Mouse (Mus musculus) MEL (cell line): ENCODE data around the gene Samhd1. TPM values are rescaled to one million over a fixed set of nuclear protein-coding genes. Genes with fewer than 3 reads are reported as not detected.

Experiments
- DNase-seq: peaks from one replicate; pipeline ENCODE4 v3.0.0; 2011; ENCODE audit warnings: low read depth, low spot score
- H3K27ac ChIP-seq: 2 replicates; pipeline ENCODE4 v1.5.1; 2012; ENCODE audit warnings: low read depth, mild to moderate bottlenecking, control low read depth, low read length, moderate library complexity; ENCODE audit not compliant: control insufficient read depth
- H3K27me3 ChIP-seq, 2 experiments: fragments of 150-350 bp in 1 of 2; sonication (generic) in 1 of 2; 2 replicates each; pipeline ENCODE4 v1.6.1; 2012; ENCODE audit warnings: low read length in 2 of 2, mild to moderate bottlenecking in 2 of 2, improper control_type of control experiment in 1 of 2, moderate library complexity in 1 of 2; ENCODE audit not compliant: insufficient read depth in 2 of 2, control insufficient read depth in 1 of 2
- H3K36me3 ChIP-seq, 2 experiments: 2 replicates each; pipeline ENCODE4 v1.6.1; 2012 to 2014; ENCODE audit warnings: low read length in 2 of 2, improper control_type of control experiment in 1 of 2, inconsistent platforms in 1 of 2, mild to moderate bottlenecking in 1 of 2; ENCODE audit not compliant: insufficient read depth in 2 of 2, control insufficient read depth in 1 of 2
- H3K4me1 ChIP-seq, 2 experiments: fragments of 150-350 bp in 1 of 2; sonication (generic) in 1 of 2; 2 replicates each; pipeline ENCODE4 v1.6.1; 2012; ENCODE audit warnings: low read length in 2 of 2, improper control_type of control experiment in 1 of 2, mild to moderate bottlenecking in 1 of 2; ENCODE audit not compliant: insufficient read depth in 2 of 2, control insufficient read depth in 1 of 2
- H3K4me3 ChIP-seq, 2 experiments: fragments of 150-350 bp in 1 of 2; sonication (generic) in 1 of 2; 2 replicates each; pipeline ENCODE4 v1.5.1; 2012; ENCODE audit warnings: low read depth in 2 of 2, low read length in 2 of 2, mild to moderate bottlenecking in 2 of 2, moderate library complexity in 2 of 2, control low read depth in 1 of 2, improper control_type of control experiment in 1 of 2; ENCODE audit not compliant: control insufficient read depth in 1 of 2, insufficient read depth in 1 of 2
- H3K79me2 ChIP-seq: 2 replicates; pipeline ENCODE4 v1.6.1; 2012; ENCODE audit warnings: mild to moderate bottlenecking, low read length, moderate library complexity; ENCODE audit not compliant: control insufficient read depth, poor library complexity, insufficient read depth
- H3K9ac ChIP-seq: 2 replicates; pipeline ENCODE4 v1.6.1; 2012; ENCODE audit warnings: low read depth, mild to moderate bottlenecking, control low read depth, low read length, moderate library complexity; ENCODE audit not compliant: control insufficient read depth, poor library complexity, severe bottlenecking
- H3K9me3 ChIP-seq: fragments of 150-350 bp; sonication (generic); replicated peaks from 2 replicates; pipeline ENCODE4 v1.6.1; 2012; ENCODE audit warnings: mild to moderate bottlenecking, low read length, improper control_type of control experiment, moderate library complexity; ENCODE audit not compliant: insufficient read depth
- BHLHE40 ChIP-seq: IDR thresholded peaks from 2 replicates; pipeline ENCODE4 v1.6.1; 2012; ENCODE audit warnings: low read depth, mild to moderate bottlenecking, inconsistent platforms, low read length, improper control_type of control experiment, borderline replicate concordance
- CHD2 ChIP-seq: IDR thresholded peaks from 2 replicates; pipeline ENCODE4 v1.6.1; 2011; ENCODE audit warnings: low read length, improper control_type of control experiment
- CTCF ChIP-seq, 3 experiments: IDR thresholded peaks in 2 of 3; conservative IDR thresholded peaks in 1 of 3; 2 replicates each; pipeline ENCODE4 v1.5.1; 2011 to 2012; ENCODE audit warnings: low read length in 3 of 3, low read depth in 2 of 3, mild to moderate bottlenecking in 2 of 3, improper control_type of control experiment in 1 of 3, inconsistent platforms in 1 of 3, mixed read lengths in 1 of 3, moderate library complexity in 1 of 3; ENCODE audit not compliant: control insufficient read depth in 1 of 3, insufficient read depth in 1 of 3, poor library complexity in 1 of 3, severe bottlenecking in 1 of 3
- ELF1 ChIP-seq: IDR thresholded peaks from 2 replicates; pipeline ENCODE4 v1.6.1; 2014; ENCODE audit warnings: low read depth, mild to moderate bottlenecking, inconsistent platforms, low read length, improper control_type of control experiment, moderate library complexity
- EP300 ChIP-seq, 2 experiments: IDR thresholded peaks; 2 replicates each; pipeline ENCODE4 v1.6.1; 2011; ENCODE audit warnings: improper control_type of control experiment in 2 of 2, low read length in 2 of 2, low read depth in 1 of 2, mild to moderate bottlenecking in 1 of 2
- GABPA ChIP-seq: IDR thresholded peaks from 2 replicates; pipeline ENCODE4 v1.6.1; 2012; ENCODE audit warnings: low read depth, mild to moderate bottlenecking, inconsistent platforms, low read length, improper control_type of control experiment, moderate library complexity
- JUND ChIP-seq: IDR thresholded peaks from 2 replicates; pipeline ENCODE4 v1.6.1; 2011; ENCODE audit warnings: low read depth, mild to moderate bottlenecking, improper control_type of control experiment, low read length
- KAT2A ChIP-seq: conservative IDR thresholded peaks from 2 replicates; pipeline ENCODE4 v1.6.1; 2012; ENCODE audit warnings: low read depth, low read length, improper control_type of control experiment, inconsistent platforms
- MAFK ChIP-seq: IDR thresholded peaks from 2 replicates; pipeline ENCODE4 v1.6.1; 2011; ENCODE audit warnings: low read depth, mild to moderate bottlenecking, low read length, improper control_type of control experiment, borderline replicate concordance
- MXI1 ChIP-seq: IDR thresholded peaks from 2 replicates; pipeline ENCODE4 v1.6.1; 2011; ENCODE audit warnings: mild to moderate bottlenecking, low read depth, low read length, improper control_type of control experiment
- NRF1 ChIP-seq: IDR thresholded peaks from 2 replicates; pipeline ENCODE4 v1.6.1; 2014; ENCODE audit warnings: low read depth, mild to moderate bottlenecking, inconsistent platforms, low read length, improper control_type of control experiment, moderate library complexity; ENCODE audit not compliant: poor library complexity, insufficient read depth, severe bottlenecking
- POLR2A ChIP-seq, 2 experiments: IDR thresholded peaks; 2 replicates each; pipeline ENCODE4 v1.6.1; 2011 to 2012; ENCODE audit warnings: low read length in 2 of 2, mild to moderate bottlenecking in 2 of 2, control low read depth in 1 of 2, improper control_type of control experiment in 1 of 2, low read depth in 1 of 2, moderate library complexity in 1 of 2; ENCODE audit not compliant: control insufficient read depth in 1 of 2, insufficient read depth in 1 of 2, poor library complexity in 1 of 2
- POLR2AphosphoS5 ChIP-seq: IDR thresholded peaks from 2 replicates; pipeline ENCODE4 v1.6.1; 2012; ENCODE audit warnings: low read depth, borderline replicate concordance, mild to moderate bottlenecking, inconsistent platforms, low read length, moderate library complexity, mixed read lengths
- SIN3A ChIP-seq: IDR thresholded peaks from 2 replicates; pipeline ENCODE4 v1.6.1; 2012; ENCODE audit warnings: low read length, improper control_type of control experiment, inconsistent platforms
- SMC3 ChIP-seq: IDR thresholded peaks from 2 replicates; pipeline ENCODE4 v1.6.1; 2011; ENCODE audit warnings: low read depth, low read length, improper control_type of control experiment
- UBTF ChIP-seq: IDR thresholded peaks from 2 replicates; pipeline ENCODE4 v1.6.1; 2012; ENCODE audit warnings: low read depth, mild to moderate bottlenecking, inconsistent platforms, low read length, improper control_type of control experiment, moderate library complexity, borderline replicate concordance; ENCODE audit not compliant: insufficient read depth
- USF2 ChIP-seq, 2 experiments: IDR thresholded peaks; 2 replicates each; pipeline ENCODE4 v1.6.1; 2011 to 2012; ENCODE audit warnings: improper control_type of control experiment in 2 of 2, low read length in 2 of 2, borderline replicate concordance in 1 of 2, inconsistent platforms in 1 of 2, low read depth in 1 of 2, mild to moderate bottlenecking in 1 of 2; ENCODE audit not compliant: insufficient read depth in 1 of 2
- ZC3H11A ChIP-seq: IDR thresholded peaks from 2 replicates; pipeline ENCODE4 v1.6.1; 2012; ENCODE audit warnings: low read depth, mild to moderate bottlenecking, inconsistent platforms, low read length, improper control_type of control experiment
- ZKSCAN1 ChIP-seq: IDR thresholded peaks from 2 replicates; pipeline ENCODE4 v1.6.1; 2012; ENCODE audit warnings: low read depth, mild to moderate bottlenecking, inconsistent platforms, low read length, improper control_type of control experiment, moderate library complexity
- ZNF384 ChIP-seq: IDR thresholded peaks from 2 replicates; pipeline ENCODE4 v1.6.1; 2012; ENCODE audit warnings: low read depth, mild to moderate bottlenecking, inconsistent platforms, low read length, improper control_type of control experiment
- polyA plus RNA-seq, 2 experiments: library from polyadenylated mRNA; stranded (reverse) in 1 of 2; unstranded in 1 of 2; fragments of >175 nt in 1 of 2; fragments of >200 nt in 1 of 2; gene quantifications; 2 replicates each; pipeline versions ENCODE4 v1.2.1 to v1.2.4; 2012; ENCODE audit warnings: low replicate concordance in 2 of 2, low read depth in 1 of 2; ENCODE audit not compliant: insufficient read length in 2 of 2, insufficient read depth in 1 of 2, missing spikeins in 1 of 2
- total RNA-seq: library from RNA; depleted of rRNA; stranded (reverse); fragments of 300-350 nt; gene quantifications from 2 replicates; pipeline ENCODE4 v1.2.3, GENCODE M21; 2012

The Samhd1 gene
- total and polyA plus RNA-seq, 3 experiments = 15.7 to 76.8 (median 50.5) TPM

DNA sequence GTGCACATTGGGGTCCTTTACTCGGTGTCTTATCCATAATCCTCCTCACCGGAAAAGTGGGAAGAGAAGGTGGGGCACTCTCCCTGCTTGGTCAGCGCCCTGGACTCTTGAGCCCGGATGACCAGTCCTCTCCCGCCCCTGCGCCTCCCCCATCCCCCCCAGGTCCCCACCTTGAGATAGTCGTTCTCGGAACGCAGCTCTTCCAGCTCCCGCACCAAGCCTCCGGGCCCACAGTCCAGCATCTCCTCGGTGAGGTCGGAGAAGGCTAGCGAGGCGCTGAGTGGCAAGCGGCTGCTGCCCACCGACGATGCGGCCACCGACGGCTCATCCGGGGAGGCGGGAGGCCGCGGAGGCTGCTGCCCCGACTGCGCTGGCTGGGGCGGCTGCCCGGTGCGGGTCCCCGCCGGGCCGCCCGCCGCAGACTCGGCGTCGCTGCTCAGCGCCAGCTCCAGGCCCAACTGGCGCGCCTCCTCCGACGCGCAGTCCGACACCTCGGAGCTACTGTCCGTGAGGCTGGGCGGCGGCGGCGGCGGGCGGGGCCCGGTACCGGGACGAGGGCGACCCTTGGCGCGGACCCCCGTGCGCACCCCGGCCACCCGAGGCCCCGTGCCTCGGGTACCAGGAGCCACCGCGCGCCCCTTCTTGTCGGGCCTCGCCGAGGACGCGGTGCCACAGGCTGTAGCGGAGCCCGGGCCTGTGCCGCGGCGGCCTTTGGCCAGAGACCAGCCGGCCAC, 56.8 kb downstream of the Samhd1 start:
- H3K79me2 ChIP-seq = no peaks in the 10 kb centered on the region
- H3K9me3 ChIP-seq = no peaks in the 10 kb centered on the region
- no peak for DNase-seq
- no peak overlapping the region for H3K9ac ChIP-seq
- TF ChIP-seq ZC3H11A (no peak), ELF1 (no peak)
- TF ChIP-seq, all 39 proteins: peak for 0
- no peaks in the 10 kb centered on the region for H3K4me1 ChIP-seq
- H3K4me3 ChIP-seq = no peak overlapping the region
- H3K27ac ChIP-seq = no peak overlapping the region
- peaks cover 0 to 1% of the 10 kb centered on the region in 2 experiments; a peak in 1 of 4 replicates for H3K27me3 ChIP-seq
- H3K36me3 ChIP-seq = no peaks in the 10 kb centered on the region

DNA sequence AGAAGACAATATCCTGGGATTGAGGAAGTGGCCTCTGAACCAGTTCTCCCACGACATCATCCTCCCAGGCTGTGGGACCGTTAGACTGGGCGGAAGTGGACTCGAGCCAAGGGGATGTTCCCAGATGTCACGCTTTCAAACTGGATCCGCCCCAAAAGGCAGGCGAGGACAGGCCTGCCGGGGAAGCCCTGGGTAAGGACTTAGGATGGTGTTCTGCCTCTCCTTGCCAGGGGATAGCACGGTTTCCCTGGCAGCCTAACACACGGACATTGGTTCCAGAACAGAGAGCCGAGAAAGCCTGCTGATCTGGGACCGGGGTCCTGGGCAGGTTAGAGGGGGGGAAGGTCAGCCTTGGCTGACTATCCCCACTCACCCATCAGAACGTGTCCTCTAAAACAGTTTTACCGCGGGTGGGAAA, 57.4 kb downstream of the Samhd1 start:
- Histone ChIP-seq H3K27ac (no peak overlapping the region), H3K27me3 (peaks cover 0 to under 1% of the 10 kb centered on the region in 2 experiments; a peak in 1 of 4 replicates), H3K9ac (no peak overlapping the region), H3K36me3 (no peaks in the 10 kb centered on the region), H3K79me2 (no peaks in the 10 kb centered on the region), H3K4me1 (no peaks in the 10 kb centered on the region), H3K9me3 (no peaks in the 10 kb centered on the region), H3K4me3 (no peak overlapping the region)
- TF ChIP-seq KAT2A (no peak), SMC3 (no peak)
- no peak for DNase-seq

DNA sequence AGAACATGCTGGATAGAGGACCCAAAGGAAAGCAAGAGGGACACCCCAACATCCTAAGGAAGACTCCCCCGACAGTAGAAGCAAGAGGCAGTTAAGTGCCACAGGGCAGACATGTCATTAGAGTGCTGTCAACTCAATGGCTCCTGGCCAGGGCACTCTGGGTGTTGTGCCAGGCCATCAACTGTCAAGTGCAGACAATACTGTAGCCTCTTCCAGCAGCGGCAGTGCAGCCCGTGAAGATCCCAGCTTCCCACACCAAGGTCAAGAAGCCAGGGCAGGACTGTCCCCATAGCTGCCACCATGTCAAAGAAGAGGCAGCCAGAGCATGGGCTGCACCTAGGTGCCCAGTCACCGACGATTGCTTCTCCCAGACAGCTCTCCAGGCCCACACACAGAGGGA, 57.9 kb downstream of the Samhd1 start:
- Histone ChIP-seq H3K9ac (no peak overlapping the region), H3K4me1 (no peaks in the 10 kb centered on the region), H3K9me3 (no peaks in the 10 kb centered on the region), H3K4me3 (no peak overlapping the region), H3K79me2 (no peaks in the 10 kb centered on the region), H3K27ac (no peak overlapping the region), H3K36me3 (no peaks in the 10 kb centered on the region), H3K27me3 (no peaks in the 10 kb centered on the region)
- TF ChIP-seq KAT2A (no peak), NRF1 (no peak), GABPA (no peak), MXI1 (no peak), SIN3A (no peak), UBTF (no peak), CHD2 (no peak), SMC3 (no peak), USF2 (IDR thresholded peaks at IDR 0.05; ENCODE audit: borderline replicate concordance in 1 of 2, insufficient read depth in 1 of 2, low read depth in 1 of 2, low read length in 2 of 2) (no peak), EP300 (IDR thresholded peaks at IDR 0.05; ENCODE audit: low read depth in 1 of 2, low read length in 2 of 2) (no peak), JUND (no peak), ZKSCAN1 (no peak), POLR2AphosphoS5 (no peak), MAFK (no peak), BHLHE40 (no peak), POLR2A (IDR thresholded peaks at IDR 0.05; ENCODE audit: control insufficient read depth in 1 of 2, insufficient read depth in 1 of 2, low read depth in 1 of 2, low read length in 2 of 2, poor library complexity in 1 of 2) (no peak), ZNF384 (no peak), CTCF (IDR thresholded peaks at IDR 0.05 in 2 of 3, conservative IDR thresholded peaks at IDR 0.05 in 1 of 3; ENCODE audit: control insufficient read depth in 1 of 3, insufficient read depth in 1 of 3, low read depth in 2 of 3, low read length in 3 of 3, poor library complexity in 1 of 3, severe bottlenecking in 1 of 3) (no peak)
- no peak for DNase-seq
